Mouse (Mus musculus): ENCODE data around the gene Fam8a1. TPM values are rescaled to one million over a fixed set of nuclear protein-coding genes. Genes with fewer than 3 reads are reported as not detected.

The Fam8a1 gene
- polyA plus RNA-seq, 2 experiments from 2014 or later = 4.8 to 6.4 TPM

Other genes starting within 250 kb of the Fam8a1 start
- gene Cap2, start 167.7 kb upstream of the Fam8a1 start, polyA plus RNA-seq (2017; shearing (Covaris generic)) = 1 to 10 TPM in 1 of 2 experiments, not detected in 1; 1.1 TPM
- 10 to 100 TPM; 49.3 to 55.8 TPM for gene Nup153, start 58.4 kb downstream of the Fam8a1 start, polyA plus RNA-seq (2017; shearing (Covaris generic))

Measured in activated CD4-positive, CD25-positive, alpha-beta regulatory T cell, adult 4 months (primary cell).